In the genomic region with DNA sequence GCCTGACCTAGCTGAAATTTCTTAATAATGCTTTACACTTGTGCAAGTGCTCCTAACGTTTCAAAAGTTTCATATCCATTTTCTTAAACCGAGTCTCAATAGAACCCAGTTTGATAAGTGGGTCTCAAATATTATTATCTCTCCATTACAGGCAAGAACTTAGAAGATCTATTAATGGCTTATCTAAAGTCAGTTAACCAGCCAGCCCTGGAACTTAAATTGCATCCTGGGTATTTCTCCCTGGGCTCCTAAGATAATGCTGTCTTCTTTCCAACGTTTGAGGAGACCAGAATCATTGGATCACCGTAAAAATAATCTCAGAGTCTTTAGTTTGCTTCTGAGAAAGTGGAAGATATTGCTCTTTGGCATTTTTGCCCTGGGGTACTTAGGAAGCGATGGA, we compare ENCODE assay signal across 18 mouse cellular contexts.
"Had no signal": no experiment of that assay in that cellular context is flagged by ENCODE, and none has a peak within 500 bp of the region (broad histone marks: within the 10 kb centered on the region; RNA-seq: fewer than 3 reads in every experiment).

No protein-coding gene starts in this region.

- DNase-seq: lung, adult 18-20 months; lung, embryonic 14.5 days; lung, postnatal 10 days; lung, postnatal 4 days; midbrain, embryonic 14.5 days; retina, postnatal 1 day; right cerebral cortex, adult 18-20 months; right cerebral cortex, postnatal 25 days; right cerebral cortex, postnatal 4 days; spleen, adult 18-20 months; thymus, adult 18-20 months; thymus, postnatal 25 days; thymus, postnatal 4 days had no signal

- H3K4me1 ChIP-seq: megakaryocyte, embryonic 14.5 days; neural tube, embryonic 13.5 days; neural tube, embryonic 15.5 days had no signal

- H3K27ac ChIP-seq: midbrain, embryonic 12.5 days; neural tube, embryonic 13.5 days; neural tube, embryonic 15.5 days had no signal

- H3K9ac ChIP-seq: lung, embryonic 14.5 days; midbrain, embryonic 12.5 days; neural tube, embryonic 13.5 days; neural tube, embryonic 15.5 days had no signal

- H3K27me3 ChIP-seq: midbrain, embryonic 12.5 days; neural tube, embryonic 13.5 days; neural tube, embryonic 15.5 days had no signal

- H3K9me3 ChIP-seq: megakaryocyte, embryonic 14.5 days; midbrain, embryonic 12.5 days; neural tube, embryonic 13.5 days; neural tube, embryonic 15.5 days had no signal

- H3K36me3 ChIP-seq: midbrain, embryonic 12.5 days; neural tube, embryonic 13.5 days; neural tube, embryonic 15.5 days had no signal

- H3K4me3 ChIP-seq: megakaryocyte, embryonic 14.5 days; midbrain, embryonic 12.5 days; myocyte; neural tube, embryonic 13.5 days; neural tube, embryonic 15.5 days had no signal
